Mouse (Mus musculus) thymus, adult 2 months (tissue): ENCODE measurements around the gene Ipcef1. TPM values are rescaled to one million over a fixed set of nuclear protein-coding genes. Genes with fewer than 3 reads are reported as not detected.
A peak's percentile ranks its signal among the peaks of the same experiment; 100 is the strongest.

Experiments
- DNase-seq: peaks from one replicate; pipeline ENCODE4 v3.0.0; 2021
- H3K27ac ChIP-seq: fragments of 200-500 bp; 2 replicates; pipeline ENCODE4 v1.5.1; 2012; ENCODE audit warnings: low read length, control low read depth; ENCODE audit not compliant: control insufficient read depth, insufficient read depth
- H3K27me3 ChIP-seq: fragments of 200-500 bp; 2 replicates; pipeline ENCODE4 v1.6.1; 2012; ENCODE audit warnings: mild to moderate bottlenecking, low read length, moderate library complexity, mixed read lengths; ENCODE audit not compliant: control insufficient read depth, insufficient read depth
- H3K36me3 ChIP-seq: fragments of 200-500 bp; 2 replicates; pipeline ENCODE4 v1.6.1; 2012; ENCODE audit warnings: mild to moderate bottlenecking, low read length, moderate library complexity; ENCODE audit not compliant: control insufficient read depth, insufficient read depth
- H3K4me1 ChIP-seq: fragments of 200-500 bp; replicated peaks from 2 replicates; pipeline ENCODE4 v1.6.1; 2012; ENCODE audit warnings: low read length; ENCODE audit not compliant: control insufficient read depth, insufficient read depth
- H3K4me3 ChIP-seq: fragments of 200-500 bp; 2 replicates; pipeline ENCODE4 v1.5.1; 2012; ENCODE audit warnings: mild to moderate bottlenecking, low read length, control low read depth, moderate library complexity; ENCODE audit not compliant: control insufficient read depth, insufficient read depth
- CTCF ChIP-seq: fragments of 200-500 bp; IDR thresholded peaks from 2 replicates; pipeline ENCODE4 v1.5.1; 2012; ENCODE audit warnings: mild to moderate bottlenecking, control low read depth, low read length, moderate library complexity, borderline replicate concordance; ENCODE audit not compliant: control insufficient read depth, poor library complexity, insufficient read depth; ENCODE audit errors: extremely low read depth
- POLR2A ChIP-seq: fragments of 200-500 bp; IDR thresholded peaks from 2 replicates; pipeline ENCODE4 v1.6.1; 2012; ENCODE audit warnings: mild to moderate bottlenecking, low read length, control low read depth, moderate library complexity; ENCODE audit not compliant: control insufficient read depth, poor library complexity, insufficient read depth; ENCODE audit errors: extremely low read depth
- WGBS: fragments of 180-500 bp; shearing (Covaris S2); methylation state at CpG from one replicate; pipeline ENCODE4 v1.1.7; 2018; 5-methylcytosine and 5-hydroxymethylcytosine counted together
- polyA plus RNA-seq: library from polyadenylated mRNA; depleted of rRNA; stranded (reverse); fragments of >200 nt; gene quantifications from 2 replicates; pipeline ENCODE4 v1.2.3, GENCODE M21; 2012

Gene Ipcef1
- polyA plus RNA-seq, 1 experiment: 7.6 TPM

- whole genome bisulfite sequencing: under 1% methylated on average over 8 of the region's 8 CpGs
- H3K4me1 ChIP-seq: peaks cover 17% of the 10 kb centered on the region
- H3K36me3 ChIP-seq: no peaks in the 10 kb centered on the region
- H3K27me3 ChIP-seq: no peaks in the 10 kb centered on the region
- H3K4me3 ChIP-seq: peak overlapping the region; percentile 53
- DNase-seq: no peak
- H3K27ac ChIP-seq: peak overlapping the region; percentile 53
- TF ChIP-seq POLR2A: no peak
- TF ChIP-seq CTCF: no peak
These were observed 72.5 kb downstream of the Ipcef1 start for GRCm38 (mm10) chr10:6979789-6980188.

DNA sequence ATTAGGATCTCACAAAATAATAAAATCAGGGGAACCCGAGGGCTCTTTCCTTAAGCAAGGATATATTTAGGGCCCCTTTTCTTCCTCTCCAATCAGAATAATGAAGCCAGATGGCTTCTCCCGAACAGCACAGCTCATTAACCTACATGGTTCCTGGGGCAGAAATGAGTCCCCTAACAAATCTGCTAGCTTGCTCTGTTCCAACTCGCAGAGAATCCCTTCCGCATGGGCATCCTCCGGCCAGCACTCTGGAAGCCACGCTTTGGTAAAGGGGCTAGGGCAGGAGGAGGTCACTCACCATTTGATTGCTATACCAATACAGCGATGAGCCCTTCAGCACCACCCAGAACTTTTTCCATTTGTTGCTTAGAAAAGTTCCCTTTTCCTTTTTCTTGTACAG lies 73.1 kb downstream of the Ipcef1 start:
- DNase-seq: no peak
- H3K36me3 ChIP-seq: no peaks in the 10 kb centered on the region
- H3K27me3 ChIP-seq: no peaks in the 10 kb centered on the region
- TF ChIP-seq POLR2A: no peak
- TF ChIP-seq CTCF: no peak
- peak overlapping the region; percentile 53 for H3K4me3 ChIP-seq
- peaks cover 15% of the 10 kb centered on the region for H3K4me1 ChIP-seq
- H3K27ac ChIP-seq: peak overlapping the region; percentile 53
- WGBS: 12% methylated on average over 7 of the region's 7 CpGs

DNA sequence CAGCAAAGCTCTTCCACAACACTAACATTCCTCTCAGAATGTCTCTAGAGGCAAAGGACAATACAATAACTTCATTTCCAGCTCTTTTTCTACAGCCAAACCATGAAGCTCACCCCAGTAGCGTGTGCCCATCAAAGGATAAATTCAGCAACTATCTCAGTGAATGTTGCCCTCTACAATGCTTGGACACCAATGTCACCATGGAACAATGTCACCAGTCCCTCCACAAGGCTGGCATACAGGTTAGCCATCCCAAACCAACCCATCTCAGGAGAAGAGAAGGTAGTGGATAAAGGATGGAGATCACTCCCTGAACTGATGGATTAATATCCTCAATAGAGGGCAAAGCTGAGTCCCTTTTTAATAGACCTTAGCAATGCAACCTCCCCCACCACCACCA lies 73.5 kb downstream of the Ipcef1 start:
- H3K4me1 ChIP-seq: peaks cover 13% of the 10 kb centered on the region
- TF ChIP-seq POLR2A: no peak
- TF ChIP-seq CTCF: no peak
- DNase-seq: no peak
- WGBS: 77% methylated on average over 1 of the region's 1 CpGs
- no peak overlapping the region for H3K4me3 ChIP-seq
- H3K36me3 ChIP-seq: no peaks in the 10 kb centered on the region
- H3K27ac ChIP-seq: no peak overlapping the region
- H3K27me3 ChIP-seq: no peaks in the 10 kb centered on the region

DNA sequence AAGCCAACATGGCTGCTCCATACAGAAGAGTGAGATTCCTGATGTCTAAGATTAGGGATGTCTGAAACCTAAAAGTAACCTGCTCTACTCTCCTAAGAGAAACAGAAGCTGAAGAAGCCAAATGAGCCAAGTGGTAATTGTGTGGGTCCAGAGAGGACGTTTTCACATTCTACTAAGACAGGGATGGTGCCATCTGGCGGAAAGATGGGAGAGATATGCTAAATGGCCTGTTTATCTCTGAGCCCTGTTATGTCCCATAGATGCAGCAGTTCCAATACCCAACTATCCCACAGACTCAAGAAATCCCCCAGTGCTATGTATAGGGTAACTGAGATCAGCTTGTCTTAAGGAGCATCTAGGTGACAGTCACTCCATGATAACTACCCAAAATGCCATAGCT lies 74.4 kb downstream of the Ipcef1 start:
- DNase-seq: no peak
- Histone ChIP-seq H3K4me1 (peaks cover 12% of the 10 kb centered on the region), H3K27me3 (no peaks in the 10 kb centered on the region), H3K27ac (no peak overlapping the region), H3K36me3 (peaks cover 5% of the 10 kb centered on the region; the same call in 1 of the 2 replicates), H3K4me3 (no peak overlapping the region)
- whole genome bisulfite sequencing: 81% methylated on average over 2 of the region's 2 CpGs
- TF ChIP-seq CTCF (no peak), POLR2A (no peak)

GRCm38 (mm10) chr10:6968334-6968733 lies 83.9 kb downstream of the Ipcef1 start:
- H3K4me1 ChIP-seq: peaks cover 2% of the 10 kb centered on the region; the same call in 1 of the 2 replicates
- no peak for DNase-seq
- H3K4me3 ChIP-seq: no peak overlapping the region
- H3K36me3 ChIP-seq: peaks cover 8% of the 10 kb centered on the region
- no peaks in the 10 kb centered on the region for H3K27me3 ChIP-seq
- TF ChIP-seq CTCF (no peak), POLR2A (no peak)
- WGBS: 90% methylated on average over 1 of the region's 1 CpGs
- no peak overlapping the region for H3K27ac ChIP-seq

GRCm38 (mm10) chr10:6967588-6968242 lies 84.6 kb downstream of the Ipcef1 start:
- 87% methylated on average over 8 of the region's 8 CpGs for WGBS
- peaks cover 2% of the 10 kb centered on the region; the same call in 1 of the 2 replicates for H3K4me1 ChIP-seq
- TF ChIP-seq CTCF (no peak), POLR2A (no peak)
- H3K36me3 ChIP-seq: peaks cover 5% of the 10 kb centered on the region; the same call in 1 of the 2 replicates
- H3K4me3 ChIP-seq: no peak overlapping the region
- no peak overlapping the region for H3K27ac ChIP-seq
- no peaks in the 10 kb centered on the region for H3K27me3 ChIP-seq
- DNase-seq: no peak
